Mouse (Mus musculus) C2C12 (cell line): ENCODE measurements at regions not wholly inside any gene's neighbourhood (a gene's known extent, or its start where the extent isn't known, plus 50 kb on each side); places are given as distances from the start of the nearest gene placed in this dataset.

Experiments used
- CTCF ChIP-seq: IDR thresholded peaks from one replicate; pipeline ENCODE4 v1.5.1; 2011; ENCODE audit not compliant: control insufficient read depth, insufficient read depth, insufficient read length
- MAX ChIP-seq: IDR thresholded peaks from one replicate; pipeline ENCODE4 v1.6.1; 2011; ENCODE audit warnings: mild to moderate bottlenecking, control low read depth
- MYOD1 ChIP-seq: IDR thresholded peaks from one replicate; pipeline ENCODE4 v1.6.1; 2011; ENCODE audit warnings: low read depth; ENCODE audit not compliant: control insufficient read depth, insufficient read length
- MYOG ChIP-seq: IDR thresholded peaks from one replicate; pipeline ENCODE4 v1.6.1; 2011; ENCODE audit not compliant: control insufficient read depth, insufficient read length; ENCODE audit errors: extremely low read depth

DNA sequence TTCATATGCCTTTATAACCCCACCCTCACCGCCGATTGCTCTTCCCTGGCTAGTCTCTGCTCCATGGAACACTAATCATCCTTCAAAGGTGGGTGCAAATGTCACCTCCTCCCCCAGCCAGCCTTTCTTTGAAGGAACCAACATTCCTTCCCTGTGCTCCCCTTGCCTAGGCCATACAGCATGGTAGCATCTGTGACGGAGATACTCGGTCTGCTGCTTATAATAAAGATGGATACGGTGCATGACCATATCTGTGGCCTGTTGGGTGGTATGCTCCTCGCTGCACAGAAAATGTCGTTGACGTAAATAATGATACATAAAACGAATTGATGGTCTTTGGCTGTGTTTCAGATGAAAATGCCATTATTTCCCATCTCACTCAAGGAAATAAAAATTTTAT is 386.4 kb upstream of the Prickle1 start:
- TF ChIP-seq CTCF (no peak), MYOG (no peak), MAX (no peak), MYOD1 (no peak)
